Mouse (Mus musculus) liver, embryonic 18 days (tissue): ENCODE data around the gene Rfc1. TPM values are rescaled to one million over a fixed set of nuclear protein-coding genes. Genes with fewer than 3 reads are reported as not detected.

Experiments
- polyA plus RNA-seq: library from polyadenylated mRNA; depleted of rRNA; stranded (reverse); fragments of >200 nt; gene quantifications from 2 replicates; pipeline ENCODE4 v1.2.3, GENCODE M21; 2012; rRNA removed

Gene Rfc1
- polyA plus RNA-seq: 10.4 and 10.9 TPM in 2 replicates

DNA sequence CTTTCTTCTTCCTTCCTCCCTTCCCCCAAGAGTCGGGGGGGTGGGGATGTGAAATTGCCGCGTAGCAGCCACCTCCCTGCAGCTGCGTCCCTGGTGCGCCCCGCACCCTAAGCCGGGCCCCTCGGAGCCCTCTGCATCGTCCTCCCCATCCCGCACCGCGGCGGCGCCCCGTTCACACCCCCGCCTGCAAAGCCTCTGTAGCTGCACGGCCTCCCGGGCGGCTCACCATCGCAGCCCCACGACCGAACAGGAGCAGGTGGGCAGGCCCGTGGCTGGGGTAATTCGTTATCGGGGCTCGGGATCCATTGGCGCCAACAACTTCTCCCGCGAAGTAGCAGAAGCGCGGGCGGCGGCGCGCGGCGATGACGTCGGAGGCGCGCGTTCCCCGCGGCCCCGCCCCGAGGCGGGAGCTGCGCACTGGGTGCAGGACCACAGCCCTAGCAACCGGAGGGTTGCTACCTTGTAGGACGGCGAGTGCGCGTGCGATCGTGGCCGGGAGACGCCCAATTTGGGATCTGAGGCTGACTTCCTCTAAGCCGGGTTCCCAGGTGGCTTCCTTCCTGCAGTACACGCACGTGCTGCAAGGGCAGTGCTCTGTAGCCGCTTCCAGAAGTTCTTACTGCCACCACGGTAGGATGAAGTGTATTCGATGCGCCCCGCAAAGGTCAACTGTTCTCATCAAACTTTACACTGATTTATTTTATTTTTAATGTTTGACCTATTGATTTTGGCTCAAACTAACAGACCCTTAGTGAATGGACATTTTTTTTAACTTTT is at the start of gene Rfc1:
Gene Rfc1, minus strand, starts transcription at position 373 of the 777 bp plus-strand sequence.

DNA sequence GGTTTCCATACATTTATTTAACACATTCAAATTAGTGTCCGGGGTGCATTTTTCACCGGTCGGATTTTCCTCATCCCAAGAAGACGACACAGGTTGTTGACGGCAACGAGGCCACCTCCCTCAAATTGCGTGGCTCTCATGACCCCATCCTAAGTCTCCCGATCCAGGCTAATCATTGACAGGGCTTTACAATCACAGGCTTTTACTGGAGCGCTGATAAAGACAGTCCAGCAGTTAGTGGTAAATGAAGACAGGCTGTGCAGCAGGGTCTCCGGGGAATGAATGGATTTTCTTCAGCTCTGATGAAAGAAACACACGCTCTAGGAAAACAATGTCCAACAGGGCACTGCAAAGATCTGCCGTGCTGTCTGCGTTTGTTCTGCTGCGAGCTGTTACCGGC is 12.7 kb upstream of the Rfc1 start, which contains the start of gene Klb:
Gene Klb, plus strand, starts transcription at position 147 of the 400 bp plus-strand sequence.

Other genes starting within 250 kb of the Rfc1 start
- 0.79 and 1.1 TPM in 2 replicates for gene Tmem156, start 243.5 kb downstream of the Rfc1 start, polyA plus RNA-seq
- 7.4 and 7.6 TPM in 2 replicates for gene Klhl5, start 228.1 kb downstream of the Rfc1 start, polyA plus RNA-seq
- 0.83 and 1.1 TPM in 2 replicates for gene Wdr19, start 136.0 kb downstream of the Rfc1 start, polyA plus RNA-seq
- gene Klb, start 12.6 kb upstream of the Rfc1 start, polyA plus RNA-seq: 9.4 and 10.2 TPM in 2 replicates
- gene Rpl9, start 55.8 kb upstream of the Rfc1 start, polyA plus RNA-seq: 607 and 636 TPM in 2 replicates
- 16.3 and 16.5 TPM in 2 replicates for gene Lias, start 55.8 kb upstream of the Rfc1 start, polyA plus RNA-seq
- gene Ugdh, start 100.3 kb upstream of the Rfc1 start, polyA plus RNA-seq: 13.4 and 16.9 TPM in 2 replicates
- gene Gm43552, start 157.2 kb upstream of the Rfc1 start, polyA plus RNA-seq: not detected in 2 replicates
- 45.4 and 51.9 TPM in 2 replicates for gene Smim14, start 201.5 kb upstream of the Rfc1 start, polyA plus RNA-seq
- 43.1 and 43.4 TPM in 2 replicates for gene Ube2k, start 201.6 kb upstream of the Rfc1 start, polyA plus RNA-seq